Mouse (Mus musculus): ENCODE data around the gene Tbc1d22a. TPM values are rescaled to one million over a fixed set of nuclear protein-coding genes. Genes with fewer than 3 reads are reported as not detected.

Tbc1d22a gene
- total and polyA plus RNA-seq, 3 experiments, result 15.1 to 21.1 TPM; not detected in 1

DNA sequence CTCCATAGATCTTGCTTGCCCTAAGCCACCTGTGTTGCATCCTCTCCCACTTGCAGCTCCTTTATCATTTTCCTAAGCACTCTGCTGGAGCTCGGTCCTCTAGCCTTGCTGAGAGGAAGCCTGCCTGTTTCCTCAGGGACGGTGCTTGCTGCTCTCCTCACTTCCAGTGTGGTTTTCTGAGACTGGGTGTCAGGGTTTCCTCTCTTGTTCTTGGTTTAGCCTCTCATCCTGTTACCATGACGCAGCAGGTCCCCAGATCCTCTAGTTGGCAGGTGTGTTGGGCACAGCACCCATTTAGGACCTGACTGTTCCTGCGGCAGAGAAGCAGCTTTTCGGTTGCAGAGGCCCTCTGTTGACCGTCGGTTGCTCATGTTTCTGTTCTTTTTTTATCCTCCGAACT, 172.1 kb downstream of the Tbc1d22a start:
- H3K36me3 ChIP-seq (ENCODE audit: control insufficient read depth in 1 of 2, insufficient read depth in 2 of 2, low read length in 2 of 2), result no peaks in the 10 kb centered on the region
- no peak overlapping the region for H3K27ac ChIP-seq (ENCODE audit: control insufficient read depth, low read depth, low read length)
- H3K4me3 ChIP-seq (ENCODE audit: control insufficient read depth in 1 of 2, insufficient read depth in 1 of 2, low read depth in 2 of 2, low read length in 2 of 2), result no peak overlapping the region
- no peak for DNase-seq (ENCODE audit: low read depth, low spot score)
- TF ChIP-seq TCF12 (IDR thresholded peaks at IDR 0.05; ENCODE audit: low read depth, low read length) (no peak), ZC3H11A (IDR thresholded peaks at IDR 0.05; ENCODE audit: low read depth, low read length) (no peak), BHLHE40 (IDR thresholded peaks at IDR 0.05; ENCODE audit: borderline replicate concordance, low read depth, low read length) (no peak), CHD2 (IDR thresholded peaks at IDR 0.05; ENCODE audit: low read length) (no peak), USF2 (IDR thresholded peaks at IDR 0.05; ENCODE audit: borderline replicate concordance in 1 of 2, insufficient read depth in 1 of 2, low read depth in 1 of 2, low read length in 2 of 2) (no peak), MAZ (IDR thresholded peaks at IDR 0.05; ENCODE audit: low read depth, low read length) (no peak)
- no peaks in the 10 kb centered on the region for H3K79me2 ChIP-seq (ENCODE audit: control insufficient read depth, insufficient read depth, low read length, poor library complexity)
- no peaks in the 10 kb centered on the region for H3K27me3 ChIP-seq (ENCODE audit: control insufficient read depth in 1 of 2, insufficient read depth in 2 of 2, low read length in 2 of 2)
- H3K9ac ChIP-seq (ENCODE audit: control insufficient read depth, low read depth, low read length, poor library complexity, severe bottlenecking), result no peak overlapping the region
- no peaks in the 10 kb centered on the region for H3K4me1 ChIP-seq (ENCODE audit: control insufficient read depth in 1 of 2, insufficient read depth in 2 of 2, low read length in 2 of 2)
- H3K9me3 ChIP-seq (replicated peaks; ENCODE audit: insufficient read depth, low read length), result no peaks in the 10 kb centered on the region

DNA sequence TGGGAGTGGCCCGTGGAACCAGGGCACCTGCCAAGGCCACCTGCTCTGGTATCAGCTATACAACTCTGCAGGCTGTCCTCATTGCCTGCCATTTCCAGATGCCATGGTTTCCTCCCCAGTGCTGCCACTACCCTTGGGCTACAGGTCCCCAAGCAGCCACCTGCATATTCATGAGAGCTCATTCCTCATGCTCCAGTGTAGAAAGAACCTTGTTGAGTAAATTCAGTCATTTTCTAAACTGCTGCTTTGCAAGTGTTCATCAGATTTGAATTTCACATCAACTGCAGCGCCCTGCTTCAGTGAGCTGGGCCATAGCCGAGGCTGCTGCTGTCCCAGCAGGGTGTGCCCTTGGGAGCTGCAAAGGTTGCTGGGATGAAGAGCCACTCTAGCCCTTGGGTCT, 174.3 kb downstream of the Tbc1d22a start:
- no peak overlapping the region for H3K9ac ChIP-seq (ENCODE audit: control insufficient read depth, low read depth, low read length, poor library complexity, severe bottlenecking)
- no peak for DNase-seq (ENCODE audit: low read depth, low spot score)
- no peak overlapping the region for H3K4me3 ChIP-seq (ENCODE audit: control insufficient read depth in 1 of 2, insufficient read depth in 1 of 2, low read depth in 2 of 2, low read length in 2 of 2)
- no peaks in the 10 kb centered on the region for H3K79me2 ChIP-seq (ENCODE audit: control insufficient read depth, insufficient read depth, low read length, poor library complexity)
- H3K9me3 ChIP-seq (replicated peaks; ENCODE audit: insufficient read depth, low read length), result no peaks in the 10 kb centered on the region
- no peak for TF ChIP-seq RAD21 (IDR thresholded peaks at IDR 0.05; ENCODE audit: low read depth, low read length)
- no peaks in the 10 kb centered on the region for H3K27me3 ChIP-seq (ENCODE audit: control insufficient read depth in 1 of 2, insufficient read depth in 2 of 2, low read length in 2 of 2)
- no peaks in the 10 kb centered on the region for H3K4me1 ChIP-seq (ENCODE audit: control insufficient read depth in 1 of 2, insufficient read depth in 2 of 2, low read length in 2 of 2)
- H3K36me3 ChIP-seq (ENCODE audit: control insufficient read depth in 1 of 2, insufficient read depth in 2 of 2, low read length in 2 of 2), result no peaks in the 10 kb centered on the region
- H3K27ac ChIP-seq (ENCODE audit: control insufficient read depth, low read depth, low read length), result no peak overlapping the region

DNA sequence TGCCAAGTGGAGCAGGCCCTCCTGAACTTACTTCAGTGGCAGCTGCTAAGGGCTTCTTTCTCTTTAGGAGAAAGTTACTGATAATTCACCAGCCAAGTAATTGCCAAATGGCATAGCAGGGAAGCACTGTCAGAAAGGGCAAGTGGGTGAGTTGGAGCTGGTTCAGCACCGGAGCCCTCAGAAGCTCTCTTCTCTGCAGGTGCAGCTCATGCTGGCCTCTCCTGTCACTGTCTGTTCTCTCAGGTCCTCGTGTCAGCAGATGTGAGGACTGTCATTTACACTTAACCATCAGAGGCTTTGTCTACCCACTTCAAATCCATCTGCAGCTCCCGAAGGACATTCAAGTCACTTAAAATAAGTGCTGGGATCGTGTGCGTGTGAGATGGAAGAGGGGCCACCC, 190.6 kb downstream of the Tbc1d22a start:
- Histone ChIP-seq H3K36me3 (ENCODE audit: control insufficient read depth in 1 of 2, insufficient read depth in 2 of 2, low read length in 2 of 2) (no peaks in the 10 kb centered on the region), H3K9ac (ENCODE audit: control insufficient read depth, low read depth, low read length, poor library complexity, severe bottlenecking) (no peak overlapping the region), H3K9me3 (replicated peaks; ENCODE audit: insufficient read depth, low read length) (no peaks in the 10 kb centered on the region), H3K27me3 (ENCODE audit: control insufficient read depth in 1 of 2, insufficient read depth in 2 of 2, low read length in 2 of 2) (no peaks in the 10 kb centered on the region), H3K4me1 (ENCODE audit: control insufficient read depth in 1 of 2, insufficient read depth in 2 of 2, low read length in 2 of 2) (no peaks in the 10 kb centered on the region), H3K4me3 (ENCODE audit: control insufficient read depth in 1 of 2, insufficient read depth in 1 of 2, low read depth in 2 of 2, low read length in 2 of 2) (no peak overlapping the region), H3K27ac (ENCODE audit: control insufficient read depth, low read depth, low read length) (no peak overlapping the region), H3K79me2 (ENCODE audit: control insufficient read depth, insufficient read depth, low read length, poor library complexity) (no peaks in the 10 kb centered on the region)
- TF ChIP-seq POLR2AphosphoS2 (IDR thresholded peaks at IDR 0.05; ENCODE audit: low read length) (no peak), E2F4 (IDR thresholded peaks at IDR 0.05; ENCODE audit: borderline replicate concordance, low read depth, low read length) (no peak), MYC (IDR thresholded peaks at IDR 0.05; ENCODE audit: low read depth, low read length) (no peak), TAL1 (IDR thresholded peaks at IDR 0.05; ENCODE audit: low read length) (no peak), BHLHE40 (IDR thresholded peaks at IDR 0.05; ENCODE audit: borderline replicate concordance, low read depth, low read length) (no peak), SIN3A (IDR thresholded peaks at IDR 0.05; ENCODE audit: low read length) (no peak), MAZ (IDR thresholded peaks at IDR 0.05; ENCODE audit: low read depth, low read length) (no peak), NELFE (IDR thresholded peaks at IDR 0.05; ENCODE audit: low read depth, low read length) (no peak), USF2 (IDR thresholded peaks at IDR 0.05; ENCODE audit: borderline replicate concordance in 1 of 2, insufficient read depth in 1 of 2, low read depth in 1 of 2, low read length in 2 of 2) (no peak), CTCF (IDR thresholded peaks at IDR 0.05 in 2 of 3, conservative IDR thresholded peaks at IDR 0.05 in 1 of 3; ENCODE audit: control insufficient read depth in 1 of 3, insufficient read depth in 1 of 3, low read depth in 2 of 3, low read length in 3 of 3, poor library complexity in 1 of 3, severe bottlenecking in 1 of 3) (no peak), ELF1 (IDR thresholded peaks at IDR 0.05; ENCODE audit: low read depth, low read length) (no peak)
- no peak for DNase-seq (ENCODE audit: low read depth, low spot score)

All from MEL (cell line).